Mouse (Mus musculus) myocyte (in vitro differentiated cells): ENCODE measurements around the gene B4galt2. TPM values are rescaled to one million over a fixed set of nuclear protein-coding genes. Genes with fewer than 3 reads are reported as not detected.

Source experiments
- H3K27me3 ChIP-seq: one replicate; pipeline ENCODE4 v1.6.1; 2011; ENCODE audit not compliant: control insufficient read depth, insufficient read depth, insufficient read length
- H3K36me3 ChIP-seq: one replicate; pipeline ENCODE4 v1.6.1; 2011; ENCODE audit not compliant: control insufficient read depth, insufficient read depth
- H3K4me2 ChIP-seq: one replicate; pipeline ENCODE4 v1.6.1; 2011; ENCODE audit warnings: low read depth, control low read depth
- H3K4me3 ChIP-seq: one replicate; pipeline ENCODE4 v1.5.1; 2011; ENCODE audit warnings: mild to moderate bottlenecking, control low read depth, moderate library complexity
- H3K79me2 ChIP-seq: one replicate; pipeline ENCODE4 v1.6.1; 2011; ENCODE audit not compliant: control insufficient read depth, insufficient read depth
- H3ac ChIP-seq: one replicate; pipeline ENCODE4 v1.6.1; 2011; ENCODE audit not compliant: control insufficient read depth, insufficient read length
- CEBPB ChIP-seq: IDR thresholded peaks from 2 replicates; pipeline ENCODE4 v1.6.1; 2011; ENCODE audit warnings: mild to moderate bottlenecking, moderate library complexity; ENCODE audit not compliant: poor library complexity, insufficient read depth, severe bottlenecking
- E2F4 ChIP-seq: IDR thresholded peaks from one replicate; pipeline ENCODE4 v1.6.1; 2011; ENCODE audit warnings: mild to moderate bottlenecking, control low read depth, moderate library complexity; ENCODE audit not compliant: insufficient read depth
- MAX ChIP-seq: IDR thresholded peaks from one replicate; pipeline ENCODE4 v1.6.1; 2011; ENCODE audit warnings: low read depth, mild to moderate bottlenecking, control low read depth
- MYOD1 ChIP-seq, 3 experiments: IDR thresholded peaks; one replicate each; pipeline ENCODE4 v1.6.1; 2011; ENCODE audit warnings: control low read depth in 2 of 3, low read depth in 2 of 3, mild to moderate bottlenecking in 2 of 3, moderate library complexity in 1 of 3; ENCODE audit not compliant: insufficient read length in 2 of 3, control insufficient read depth in 1 of 3
- MYOG ChIP-seq, 3 experiments: IDR thresholded peaks; one replicate each; pipeline ENCODE4 v1.6.1; 2011; ENCODE audit warnings: control low read depth in 2 of 3, low read depth in 2 of 3, mild to moderate bottlenecking in 2 of 3; ENCODE audit not compliant: insufficient read length in 2 of 3, control insufficient read depth in 1 of 3, insufficient read depth in 1 of 3
- POLR2A ChIP-seq: IDR thresholded peaks from one replicate; pipeline ENCODE4 v1.6.1; 2011; ENCODE audit warnings: low read depth, mild to moderate bottlenecking, control low read depth, moderate library complexity; ENCODE audit not compliant: insufficient read length
- POLR2AphosphoS2 ChIP-seq: IDR thresholded peaks from one replicate; pipeline ENCODE4 v1.6.1; 2011; ENCODE audit warnings: low read depth, control low read depth; ENCODE audit not compliant: insufficient read length
- REST ChIP-seq: IDR thresholded peaks from one replicate; pipeline ENCODE4 v1.6.1; 2011; ENCODE audit warnings: mild to moderate bottlenecking, control low read depth, moderate library complexity; ENCODE audit not compliant: insufficient read depth, insufficient read length
- SRF ChIP-seq: IDR thresholded peaks from one replicate; pipeline ENCODE4 v1.6.1; 2011; ENCODE audit warnings: low read depth; ENCODE audit not compliant: control insufficient read depth, insufficient read length
- TCF12 ChIP-seq: IDR thresholded peaks from one replicate; pipeline ENCODE4 v1.6.1; 2011; ENCODE audit warnings: mild to moderate bottlenecking, control low read depth; ENCODE audit not compliant: poor library complexity, insufficient read depth, severe bottlenecking
- TCF3 ChIP-seq: IDR thresholded peaks from one replicate; pipeline ENCODE4 v1.6.1; 2011; ENCODE audit warnings: low read depth, control low read depth; ENCODE audit not compliant: insufficient read length
- USF1 ChIP-seq: IDR thresholded peaks from one replicate; pipeline ENCODE4 v1.6.1; 2011; ENCODE audit warnings: low read depth, mild to moderate bottlenecking, control low read depth, moderate library complexity
- polyA plus RNA-seq: library from polyadenylated mRNA; unstranded; fragments of >200 nt; fragmentation: generic; extraction: Trizol; gene quantifications from one replicate; pipeline ENCODE4 v1.2.1, GENCODE M21; 2012; ENCODE audit warnings: missing spikeins

B4galt2 gene
- polyA plus RNA-seq, 1 experiment: 41.6 TPM

DNA sequence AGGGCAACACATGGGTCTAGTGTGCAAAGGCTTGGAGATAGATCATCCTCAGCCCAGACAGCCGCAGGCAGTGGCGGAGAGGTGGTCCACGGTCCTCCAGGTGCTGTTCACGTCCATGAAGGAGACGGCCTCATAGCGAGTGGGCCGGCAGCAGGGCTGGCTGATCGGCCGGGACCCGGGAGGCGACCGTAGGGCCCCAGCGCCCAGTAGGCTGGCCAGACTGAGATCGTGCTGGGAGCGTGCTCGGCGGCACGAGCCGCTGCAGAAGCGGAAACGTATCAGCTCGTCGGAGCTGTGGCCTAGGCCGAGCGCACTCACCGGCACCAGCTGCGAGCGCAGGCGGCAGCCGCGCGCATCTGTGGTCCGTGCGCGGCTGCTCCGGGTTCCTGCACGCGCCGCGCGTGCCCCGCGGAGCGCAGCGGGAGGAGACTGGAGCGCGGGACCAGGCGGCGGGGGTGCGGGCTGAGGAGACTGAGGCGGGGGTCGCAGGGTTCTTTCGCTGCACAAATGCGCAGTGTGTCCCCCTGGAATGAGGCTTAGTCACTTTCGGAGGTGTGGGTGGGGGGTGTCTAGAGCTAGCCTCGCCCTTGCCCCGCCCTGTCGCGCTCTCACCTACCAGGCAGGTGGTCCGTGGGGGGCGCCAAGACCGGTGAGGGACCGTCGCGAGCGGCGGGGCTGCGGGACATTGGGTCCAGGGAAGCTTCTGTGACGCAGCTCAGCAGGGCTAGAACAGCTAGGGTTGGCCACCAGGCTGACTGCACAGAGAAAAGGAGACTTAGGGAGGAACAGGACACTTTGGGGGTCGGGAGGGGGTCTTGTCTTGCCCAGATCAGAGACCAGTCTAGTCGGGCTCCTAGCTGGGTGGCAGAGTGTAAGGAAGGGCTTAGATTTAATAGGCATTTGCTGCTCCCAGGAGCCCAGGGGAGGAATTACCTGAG, 43.5 kb upstream of the B4galt2 start:
- TF ChIP-seq MYOG (IDR thresholded peaks at IDR 0.05; ENCODE audit: control insufficient read depth in 1 of 3, insufficient read depth in 1 of 3, insufficient read length in 2 of 3, low read depth in 2 of 3) (no peak), MAX (no peak), POLR2AphosphoS2 (no peak), CEBPB (no peak), USF1 (no peak), POLR2A (no peak), SRF (no peak), E2F4 (no peak), MYOD1 (IDR thresholded peaks at IDR 0.05; ENCODE audit: control insufficient read depth in 1 of 3, insufficient read length in 2 of 3, low read depth in 2 of 3) (no peak), REST (no peak), TCF3 (no peak), TCF12 (no peak)
- no peaks in the 10 kb centered on the region for H3K27me3 ChIP-seq

DNA sequence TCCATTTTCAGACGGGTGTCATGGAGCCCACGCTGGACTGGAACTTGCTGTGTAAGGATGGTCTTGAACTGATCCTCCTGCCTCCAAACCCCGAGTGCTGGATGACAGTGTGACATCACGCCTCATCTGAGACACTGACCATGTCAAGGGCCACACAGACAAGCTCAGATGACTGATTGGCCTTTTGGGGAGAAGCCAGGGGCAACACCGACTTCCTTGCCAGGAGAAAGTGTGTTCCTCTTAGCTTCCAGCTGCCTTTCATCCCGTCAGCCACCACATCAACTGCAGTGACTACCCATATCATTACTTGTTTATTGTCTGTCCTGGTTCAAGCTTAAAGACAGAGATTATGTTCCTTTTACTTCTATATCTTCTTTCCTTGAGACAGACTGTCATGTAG, 41.6 kb upstream of the B4galt2 start:
- Histone ChIP-seq H3K36me3 (no peaks in the 10 kb centered on the region), H3ac (no peak overlapping the region), H3K79me2 (no peaks in the 10 kb centered on the region), H3K4me3 (no peak overlapping the region), H3K4me2 (no peak overlapping the region), H3K27me3 (no peaks in the 10 kb centered on the region)
- TF ChIP-seq POLR2AphosphoS2: peak; percentile 29
- no peak for TF ChIP-seq TCF3

More for the DNA sequence above, 43.5 kb upstream of the B4galt2 start:
- Histone ChIP-seq H3ac (no peak overlapping the region), H3K36me3 (no peaks in the 10 kb centered on the region), H3K79me2 (no peaks in the 10 kb centered on the region), H3K4me2 (no peak overlapping the region), H3K4me3 (no peak overlapping the region)

DNA sequence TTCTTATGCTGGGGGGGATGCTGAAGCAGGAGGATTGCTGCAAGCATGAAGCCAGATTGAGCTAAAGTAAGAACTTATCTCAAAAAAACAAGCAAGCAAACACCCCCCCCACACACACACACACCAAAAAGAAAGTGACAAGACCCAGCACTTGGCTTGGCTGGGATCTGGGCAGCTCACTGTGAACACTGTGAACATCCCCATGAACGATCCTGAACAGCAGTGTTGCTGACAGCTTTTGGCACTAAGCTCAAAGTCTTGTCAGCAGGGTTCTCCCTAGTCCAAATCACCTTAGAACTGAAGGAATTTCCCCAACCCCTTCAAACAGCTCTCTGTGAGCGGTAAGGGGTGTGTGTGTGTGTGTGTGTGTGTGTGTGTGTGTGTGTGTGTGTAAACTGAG, 40.2 kb upstream of the B4galt2 start:
- Histone ChIP-seq H3K36me3 (no peaks in the 10 kb centered on the region), H3K27me3 (no peaks in the 10 kb centered on the region)
- TF ChIP-seq E2F4: no peak
- no peak for TF ChIP-seq MYOD1 (IDR thresholded peaks at IDR 0.05; ENCODE audit: control insufficient read depth in 1 of 3, insufficient read length in 2 of 3, low read depth in 2 of 3)
- no peak for TF ChIP-seq MYOG (IDR thresholded peaks at IDR 0.05; ENCODE audit: control insufficient read depth in 1 of 3, insufficient read depth in 1 of 3, insufficient read length in 2 of 3, low read depth in 2 of 3)
- TF ChIP-seq TCF3: no peak
- no peak for TF ChIP-seq MAX
- no peak for TF ChIP-seq USF1
- no peak for TF ChIP-seq SRF
- no peak for TF ChIP-seq POLR2A
- no peak for TF ChIP-seq TCF12
- no peak for TF ChIP-seq CEBPB

DNA sequence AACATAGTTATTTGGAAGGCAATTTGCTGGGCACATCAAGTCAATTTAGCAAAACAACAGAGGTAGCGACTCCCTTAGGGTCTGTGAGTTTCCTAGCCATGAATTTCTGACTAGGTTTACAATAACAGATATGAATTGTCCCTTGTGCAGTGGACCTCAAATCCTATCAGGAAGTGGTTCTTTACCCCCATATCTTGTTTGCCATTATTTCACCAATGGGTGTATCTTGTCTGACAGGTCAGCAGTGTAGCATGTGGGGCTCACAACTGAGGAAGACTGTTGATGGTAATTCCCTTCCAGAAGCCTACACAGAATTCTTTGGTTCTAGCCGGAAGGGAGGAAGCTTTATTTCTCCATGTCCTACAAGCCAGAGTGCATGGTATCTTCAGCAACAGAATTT, 38.1 kb upstream of the B4galt2 start:
- Histone ChIP-seq H3K4me3 (no peak overlapping the region), H3K36me3 (no peaks in the 10 kb centered on the region), H3K4me2 (no peak overlapping the region), H3ac (no peak overlapping the region), H3K79me2 (no peaks in the 10 kb centered on the region), H3K27me3 (no peaks in the 10 kb centered on the region)
- no peak for TF ChIP-seq MYOD1 (IDR thresholded peaks at IDR 0.05; ENCODE audit: control insufficient read depth in 1 of 3, insufficient read length in 2 of 3, low read depth in 2 of 3)

More for the DNA sequence above, 40.2 kb upstream of the B4galt2 start:
- Histone ChIP-seq H3K4me2 (no peak overlapping the region), H3K4me3 (no peak overlapping the region), H3K79me2 (no peaks in the 10 kb centered on the region), H3ac (no peak overlapping the region)

DNA sequence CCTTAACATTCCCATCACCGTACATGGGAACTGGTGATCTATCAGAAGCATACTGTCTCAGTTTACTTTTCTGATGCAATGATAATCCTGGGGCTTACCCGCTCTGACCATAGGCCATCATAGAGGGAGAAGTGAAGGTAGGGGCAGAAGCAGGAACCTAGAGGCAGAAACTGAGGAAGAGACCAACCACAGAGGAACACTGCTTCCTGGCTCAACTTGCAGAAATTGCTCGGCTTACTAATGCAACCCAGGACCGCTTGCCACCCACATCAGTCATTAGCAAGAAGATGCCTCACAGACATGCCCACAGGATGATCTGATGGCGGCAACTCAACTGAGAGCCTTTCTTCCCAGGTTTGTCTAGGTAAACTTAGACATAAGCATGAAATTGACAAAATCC, 35.5 kb upstream of the B4galt2 start:
- H3ac ChIP-seq: no peak overlapping the region
- H3K36me3 ChIP-seq: no peaks in the 10 kb centered on the region
- no peak overlapping the region for H3K4me2 ChIP-seq
- no peaks in the 10 kb centered on the region for H3K27me3 ChIP-seq
- TF ChIP-seq MYOG (IDR thresholded peaks at IDR 0.05; ENCODE audit: control insufficient read depth in 1 of 3, insufficient read depth in 1 of 3, insufficient read length in 2 of 3, low read depth in 2 of 3): no peak
- TF ChIP-seq CEBPB: no peak
- TF ChIP-seq TCF12: no peak
- no peak for TF ChIP-seq MAX
- no peak for TF ChIP-seq POLR2AphosphoS2
- no peak overlapping the region for H3K4me3 ChIP-seq
- peaks cover 9% of the 10 kb centered on the region for H3K79me2 ChIP-seq

DNA sequence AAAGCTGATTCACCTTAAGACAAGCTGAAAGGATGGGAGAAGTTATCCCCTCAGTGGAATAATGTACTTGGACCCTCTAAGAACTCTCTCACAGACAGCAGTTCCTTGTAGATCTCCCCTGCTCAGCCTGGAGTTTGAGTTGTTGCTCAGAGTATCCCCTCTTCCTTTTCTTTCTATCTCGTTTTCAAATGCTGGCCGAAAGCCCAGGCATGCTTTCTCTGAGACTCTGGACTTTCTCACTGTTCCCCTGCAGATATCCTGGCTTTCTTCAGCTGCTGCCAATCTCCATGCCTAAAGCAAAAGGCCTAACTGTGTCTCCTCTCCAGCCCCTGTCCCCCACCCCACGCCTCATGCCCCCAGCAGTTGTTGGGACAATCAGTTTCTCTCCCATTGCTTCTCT, 35.0 kb upstream of the B4galt2 start:
- Histone ChIP-seq H3ac (no peak overlapping the region), H3K36me3 (no peaks in the 10 kb centered on the region), H3K27me3 (no peaks in the 10 kb centered on the region), H3K4me2 (no peak overlapping the region), H3K4me3 (no peak overlapping the region), H3K79me2 (peaks cover 14% of the 10 kb centered on the region)
- TF ChIP-seq SRF (no peak), REST (no peak), TCF12 (no peak), TCF3 (no peak), POLR2AphosphoS2 (no peak), MYOD1 (IDR thresholded peaks at IDR 0.05; ENCODE audit: control insufficient read depth in 1 of 3, insufficient read length in 2 of 3, low read depth in 2 of 3) (no peak), USF1 (no peak), POLR2A (no peak)
